Mouse (Mus musculus): Measurements from ENCODE around the gene BC035044. TPM values are rescaled to one million over a fixed set of nuclear protein-coding genes. Genes with fewer than 3 reads are reported as not detected.
A peak's percentile ranks its signal among the peaks of the same experiment; 100 is the strongest.

The BC035044 gene
- polyA plus RNA-seq, 1 experiment: 0.74 TPM

DNA sequence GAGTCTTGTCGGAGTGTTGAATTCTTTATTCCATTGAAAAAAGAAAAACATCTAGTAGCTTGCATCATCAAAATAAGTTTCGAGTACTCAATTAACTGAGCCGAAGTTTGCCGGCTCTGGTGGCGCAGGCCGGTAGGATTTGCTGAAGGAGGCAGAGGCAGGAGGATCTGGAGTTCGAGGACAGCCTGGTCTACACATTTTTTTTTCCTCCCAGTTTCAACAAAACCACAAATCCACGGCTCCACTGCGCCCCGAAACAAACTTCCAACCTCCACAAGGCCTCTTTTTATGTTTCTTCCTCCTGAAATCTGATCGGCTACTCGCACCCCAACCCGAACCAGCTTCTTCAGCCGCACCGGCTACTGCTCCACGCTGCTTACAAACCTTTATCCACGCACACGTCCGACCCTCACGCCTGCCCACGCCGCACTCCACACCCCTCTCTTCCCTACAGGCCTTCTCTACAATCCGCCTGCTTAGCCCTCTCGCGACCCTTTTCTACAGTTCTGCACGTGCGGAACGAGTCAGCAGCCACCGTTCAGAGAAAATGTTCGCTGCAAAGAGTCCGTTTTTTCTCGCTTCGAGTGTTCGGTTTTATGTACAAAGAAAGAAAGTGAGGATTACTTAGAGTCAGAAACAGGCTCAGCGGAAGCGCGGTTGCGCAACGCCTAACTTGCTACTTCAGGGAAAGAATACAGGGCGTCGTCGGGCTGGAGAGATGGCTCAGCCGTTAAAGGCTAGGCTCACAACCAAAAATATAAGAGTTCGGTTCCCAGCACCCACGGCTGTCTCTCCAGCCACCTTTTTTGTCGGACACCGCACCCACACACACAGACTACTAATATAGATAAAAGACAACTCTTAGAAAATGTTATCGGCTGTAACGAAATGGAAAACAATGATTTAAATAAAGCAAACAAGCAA, 52.3 kb downstream of the BC035044 start:
- peaks cover 11% of the 10 kb centered on the region for H3K4me1 ChIP-seq (ENCODE audit: control insufficient read depth, insufficient read depth, insufficient read length, low read length)
- TF ChIP-seq CTCF (IDR thresholded peaks at IDR 0.05; ENCODE audit: extremely low read depth, insufficient read length, insufficient replicate concordance, low read depth, low read length) (no peak), POLR2A (IDR thresholded peaks at IDR 0.05; ENCODE audit: low read depth, low read length) (0 out of 2 replicates have a peak, but pooled peaks have one; percentile 5)
- under 1% methylated on average over 49 of the region's 49 CpGs for WGBS
- peak overlapping the region; percentile 95 for H3K27ac ChIP-seq (ENCODE audit: insufficient read depth, low read depth, low read length)
- no peaks in the 10 kb centered on the region for H3K36me3 ChIP-seq (ENCODE audit: control insufficient read depth, insufficient read depth, low read length)
- no peaks in the 10 kb centered on the region for H3K27me3 ChIP-seq (ENCODE audit: control insufficient read depth, insufficient read depth, low read length)
- H3K4me3 ChIP-seq (ENCODE audit: low read depth, low read length): peak overlapping the region; percentile 87

DNA sequence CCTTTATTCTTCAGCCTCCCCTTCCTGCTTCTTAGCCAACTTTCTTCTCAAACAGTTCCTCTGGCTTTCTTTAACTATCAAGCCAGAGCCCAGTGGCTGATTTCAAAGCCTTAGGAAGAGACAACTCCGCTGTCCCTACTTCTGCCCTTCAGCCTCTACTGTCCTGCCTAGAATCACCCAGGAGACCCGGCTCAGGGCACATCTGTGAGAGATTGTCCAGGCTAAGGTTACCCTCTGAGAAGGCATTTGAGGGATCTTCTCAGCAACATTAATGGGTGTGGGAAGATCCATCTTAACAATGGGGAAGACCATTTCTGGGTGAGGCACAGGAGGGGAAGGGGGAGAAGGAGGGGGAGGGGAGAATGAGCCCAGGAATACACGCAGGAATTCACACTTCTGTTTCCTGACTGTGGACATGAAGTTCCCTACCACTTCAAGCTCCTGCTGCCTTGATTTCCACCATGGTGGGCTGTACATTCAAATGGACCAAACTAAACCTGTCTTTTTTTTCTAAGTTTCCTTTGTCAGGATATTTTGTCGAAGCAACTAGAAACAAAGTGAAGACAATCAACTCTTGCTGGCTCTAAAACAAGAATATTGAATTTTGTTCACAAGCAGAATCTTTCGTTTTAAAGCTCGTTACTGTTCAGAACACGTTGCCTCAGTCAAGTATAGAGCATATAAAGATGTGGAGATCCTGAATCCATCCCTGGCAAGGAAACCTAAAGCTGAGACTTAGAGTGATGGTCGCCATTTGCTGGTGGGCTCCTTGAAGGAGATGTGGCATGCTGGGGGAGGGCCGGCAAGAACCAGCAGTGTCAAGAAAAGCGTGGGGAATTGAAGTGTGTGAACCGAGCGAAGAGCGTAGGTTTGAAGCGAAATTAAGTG, 53.2 kb downstream of the BC035044 start:
- Histone ChIP-seq H3K36me3 (ENCODE audit: control insufficient read depth, insufficient read depth, low read length) (no peaks in the 10 kb centered on the region), H3K4me1 (ENCODE audit: control insufficient read depth, insufficient read depth, insufficient read length, low read length) (peaks cover 11% of the 10 kb centered on the region), H3K4me3 (ENCODE audit: low read depth, low read length) (peak overlapping the region; percentile 87), H3K27ac (ENCODE audit: insufficient read depth, low read depth, low read length) (peak overlapping the region; percentile 13; the same call in 1 of the 2 replicates), H3K27me3 (ENCODE audit: control insufficient read depth, insufficient read depth, low read length) (no peaks in the 10 kb centered on the region)
- WGBS: 8% methylated on average over 14 of the region's 14 CpGs
- TF ChIP-seq POLR2A (IDR thresholded peaks at IDR 0.05; ENCODE audit: low read depth, low read length) (no peak), CTCF (IDR thresholded peaks at IDR 0.05; ENCODE audit: extremely low read depth, insufficient read length, insufficient replicate concordance, low read depth, low read length) (no peak)

DNA sequence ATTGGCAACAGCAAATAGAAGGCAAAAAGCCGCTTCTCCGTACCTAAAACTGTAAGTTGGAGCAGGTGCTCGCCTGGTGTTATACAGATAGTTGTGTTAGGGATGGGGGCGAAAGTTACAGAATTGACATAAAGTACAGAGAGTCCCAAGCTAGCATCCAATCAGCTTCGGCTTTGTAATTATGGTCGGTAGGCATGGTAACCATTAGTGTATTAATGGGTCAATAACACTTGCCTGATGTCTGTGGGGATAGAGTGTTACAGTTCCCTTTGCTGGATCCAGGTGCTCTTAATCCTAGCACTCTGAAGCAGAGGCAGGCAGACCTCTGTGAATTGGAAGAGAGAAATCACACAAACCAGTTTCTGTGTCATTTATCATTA, 54.0 kb downstream of the BC035044 start:
- TF ChIP-seq CTCF (IDR thresholded peaks at IDR 0.05; ENCODE audit: extremely low read depth, insufficient read length, insufficient replicate concordance, low read depth, low read length) (no peak), POLR2A (IDR thresholded peaks at IDR 0.05; ENCODE audit: low read depth, low read length) (no peak)
- Histone ChIP-seq H3K4me3 (ENCODE audit: low read depth, low read length) (no peak overlapping the region), H3K4me1 (ENCODE audit: control insufficient read depth, insufficient read depth, insufficient read length, low read length) (peaks cover 11% of the 10 kb centered on the region), H3K27me3 (ENCODE audit: control insufficient read depth, insufficient read depth, low read length) (no peaks in the 10 kb centered on the region), H3K27ac (ENCODE audit: insufficient read depth, low read depth, low read length) (no peak overlapping the region; the same call in 1 of the 2 replicates), H3K36me3 (ENCODE audit: control insufficient read depth, insufficient read depth, low read length) (no peaks in the 10 kb centered on the region)
- WGBS: 86% methylated on average over 6 of the region's 6 CpGs

DNA sequence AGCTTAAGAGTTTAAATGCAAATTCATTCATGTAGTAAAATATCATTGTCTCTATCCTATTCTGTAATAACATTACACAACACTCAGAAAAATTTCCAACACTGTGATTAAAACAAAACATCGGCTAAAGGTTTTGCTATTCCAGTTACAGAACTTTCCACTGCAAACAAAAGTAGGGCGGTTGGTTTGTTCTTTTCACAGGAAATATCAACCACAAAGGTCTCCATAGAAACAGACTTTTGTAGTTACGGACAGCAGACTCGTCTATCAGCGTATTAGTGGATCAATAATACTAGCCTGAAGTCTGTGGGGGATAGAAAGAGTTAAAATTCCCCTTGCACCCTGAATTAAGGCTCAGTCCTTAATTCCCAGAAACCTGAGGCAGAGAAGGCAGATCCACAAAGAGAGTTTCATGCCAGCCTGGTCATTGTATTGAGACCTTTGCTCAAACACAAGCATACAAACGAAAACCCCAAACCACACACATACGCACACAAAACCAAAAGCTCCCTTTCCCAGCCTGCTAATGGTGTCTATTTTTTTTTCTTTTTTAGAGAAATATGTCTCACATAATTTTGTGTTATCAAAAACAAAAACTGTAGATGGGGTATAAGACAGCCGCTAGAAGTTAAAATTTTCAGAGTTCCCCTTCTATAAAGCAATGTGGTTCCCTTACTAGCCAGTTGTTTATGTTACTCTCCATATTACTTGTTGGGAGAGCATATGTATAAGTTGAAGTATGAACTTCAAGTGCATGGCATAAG, 54.6 kb downstream of the BC035044 start:
- Histone ChIP-seq H3K27me3 (ENCODE audit: control insufficient read depth, insufficient read depth, low read length) (no peaks in the 10 kb centered on the region), H3K27ac (ENCODE audit: insufficient read depth, low read depth, low read length) (no peak overlapping the region; the same call in 1 of the 2 replicates), H3K4me1 (ENCODE audit: control insufficient read depth, insufficient read depth, insufficient read length, low read length) (peaks cover 8% of the 10 kb centered on the region), H3K4me3 (ENCODE audit: low read depth, low read length) (no peak overlapping the region), H3K36me3 (ENCODE audit: control insufficient read depth, insufficient read depth, low read length) (no peaks in the 10 kb centered on the region)
- TF ChIP-seq CTCF (IDR thresholded peaks at IDR 0.05; ENCODE audit: extremely low read depth, insufficient read length, insufficient replicate concordance, low read depth, low read length) (no peak), POLR2A (IDR thresholded peaks at IDR 0.05; ENCODE audit: low read depth, low read length) (no peak)
- 70% methylated on average over 8 of the region's 8 CpGs for WGBS

DNA sequence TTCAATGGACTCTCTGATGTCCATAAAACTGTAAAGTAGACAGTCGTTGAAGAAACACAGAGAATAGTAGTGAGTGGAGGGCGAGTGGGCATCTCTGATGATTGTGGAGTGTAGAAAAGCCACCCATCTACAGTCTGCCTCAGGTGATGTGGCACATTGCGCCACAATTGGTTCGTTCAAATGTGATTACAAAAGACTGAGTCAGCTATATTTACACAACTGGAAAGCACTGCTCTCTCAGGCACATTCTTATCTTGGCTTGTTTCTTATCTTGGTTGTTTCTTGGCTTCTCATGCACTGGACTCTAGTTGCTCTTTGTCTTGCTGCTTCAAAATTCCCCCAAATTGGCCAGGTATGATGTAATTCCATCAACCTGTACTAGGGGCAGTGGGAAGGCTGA, 55.4 kb downstream of the BC035044 start:
- H3K27ac ChIP-seq (ENCODE audit: insufficient read depth, low read depth, low read length): peak overlapping the region; percentile 47; the same call in 1 of the 2 replicates
- WGBS: 25% methylated on average over 4 of the region's 4 CpGs
- H3K4me1 ChIP-seq (ENCODE audit: control insufficient read depth, insufficient read depth, insufficient read length, low read length): peaks cover 8% of the 10 kb centered on the region
- H3K4me3 ChIP-seq (ENCODE audit: low read depth, low read length): no peak overlapping the region
- TF ChIP-seq CTCF (IDR thresholded peaks at IDR 0.05; ENCODE audit: extremely low read depth, insufficient read length, insufficient replicate concordance, low read depth, low read length) (no peak), POLR2A (IDR thresholded peaks at IDR 0.05; ENCODE audit: low read depth, low read length) (no peak)
- no peaks in the 10 kb centered on the region for H3K36me3 ChIP-seq (ENCODE audit: control insufficient read depth, insufficient read depth, low read length)
- no peaks in the 10 kb centered on the region for H3K27me3 ChIP-seq (ENCODE audit: control insufficient read depth, insufficient read depth, low read length)

DNA sequence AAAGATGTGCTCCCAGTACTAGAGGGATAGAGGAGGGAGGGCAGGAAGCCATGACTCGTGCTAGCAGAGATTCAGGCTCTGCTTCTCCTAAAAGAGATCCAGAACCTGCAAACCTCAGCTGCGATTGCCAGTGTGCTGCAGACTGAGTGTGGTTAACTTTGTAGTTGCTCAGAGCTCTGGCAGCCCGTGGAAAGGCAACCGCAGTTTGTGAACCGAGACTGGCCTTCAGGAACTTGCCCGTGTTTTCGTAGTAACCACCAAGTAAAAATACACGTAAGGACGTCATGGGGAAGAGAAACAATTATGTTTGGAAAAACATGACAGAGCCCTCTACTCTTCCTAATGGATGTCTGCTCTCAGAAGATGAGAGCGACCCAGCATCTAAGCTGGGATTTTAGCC, 57.9 kb downstream of the BC035044 start:
- H3K27ac ChIP-seq (ENCODE audit: insufficient read depth, low read depth, low read length): no peak overlapping the region
- H3K27me3 ChIP-seq (ENCODE audit: control insufficient read depth, insufficient read depth, low read length): no peaks in the 10 kb centered on the region
- H3K4me3 ChIP-seq (ENCODE audit: low read depth, low read length): no peak overlapping the region
- H3K36me3 ChIP-seq (ENCODE audit: control insufficient read depth, insufficient read depth, low read length): no peaks in the 10 kb centered on the region
- TF ChIP-seq POLR2A (IDR thresholded peaks at IDR 0.05; ENCODE audit: low read depth, low read length): no peak
- no peak for TF ChIP-seq CTCF (IDR thresholded peaks at IDR 0.05; ENCODE audit: extremely low read depth, insufficient read length, insufficient replicate concordance, low read depth, low read length)
- H3K4me1 ChIP-seq (ENCODE audit: control insufficient read depth, insufficient read depth, insufficient read length, low read length): peaks cover 5% of the 10 kb centered on the region
- WGBS: 88% methylated on average over 10 of the region's 10 CpGs

Measured in small intestine, adult 2 months (tissue).